Mouse (Mus musculus) thymus, postnatal 4 days (tissue): ENCODE measurements at regions not wholly inside any gene's neighbourhood (a gene's known extent, or its start where the extent isn't known, plus 50 kb on each side); places are given as distances from the start of the nearest gene placed in this dataset.

Source experiments
- DNase-seq: peaks from one replicate; pipeline ENCODE4 v3.0.0; 2021

DNA sequence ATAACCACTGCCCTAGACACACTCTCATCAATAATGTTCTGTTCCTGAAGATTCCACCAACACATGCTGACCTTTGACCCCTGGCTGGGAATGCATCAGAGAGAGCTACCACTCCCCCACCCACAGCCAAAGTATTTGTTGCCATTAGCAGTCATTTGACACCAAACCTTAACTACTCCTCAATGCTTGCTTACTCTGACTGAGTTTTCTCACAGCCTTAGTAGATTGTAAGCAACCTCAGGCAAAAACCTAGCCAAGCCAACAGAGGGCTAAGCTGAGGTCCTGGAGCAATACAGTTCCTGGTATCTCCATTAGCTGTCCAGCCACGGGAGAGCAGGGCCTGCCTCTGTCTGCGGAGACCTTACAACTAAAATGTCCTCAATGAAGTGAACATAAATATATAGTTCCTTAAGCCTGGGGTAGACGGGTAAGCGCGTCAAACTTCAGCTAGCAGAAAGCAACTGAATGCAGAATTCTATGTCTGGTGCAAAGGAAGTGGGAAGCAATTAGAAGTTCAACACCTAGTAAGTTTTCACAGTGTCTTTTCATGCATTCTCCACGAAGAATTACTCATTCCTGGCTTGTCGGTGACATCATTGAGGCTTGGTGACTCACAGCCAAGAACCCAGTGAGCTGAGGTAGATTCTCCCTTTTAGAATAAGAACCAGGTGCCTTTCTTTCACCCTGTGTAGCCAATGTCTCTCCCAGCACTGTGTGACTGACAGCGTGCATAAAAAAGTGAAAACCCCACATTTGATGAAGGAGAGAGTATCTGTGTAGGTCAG lies 113.6 kb upstream of the Nebl start:
- no peak for DNase-seq

DNA sequence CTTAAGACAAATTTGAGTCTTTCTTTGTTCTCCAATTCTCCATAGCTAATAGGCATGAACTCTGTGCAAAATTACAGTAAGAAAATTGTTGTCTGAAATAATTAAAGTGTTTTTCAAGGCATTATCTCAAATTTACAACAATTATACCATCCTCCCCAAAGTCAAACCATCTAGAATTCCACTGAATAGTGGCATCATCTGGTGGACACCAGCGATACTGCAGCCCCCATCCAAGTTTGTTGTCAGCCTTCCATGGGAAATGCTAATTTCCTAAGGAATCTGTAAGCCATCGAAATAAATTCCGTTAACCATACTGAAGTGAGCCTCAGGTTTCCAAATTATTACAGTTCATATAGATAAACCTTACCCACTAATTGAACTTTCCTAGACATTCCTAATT lies 110.7 kb upstream of the Nebl start:
- no peak for DNase-seq

- DNase-seq, result no peak
These were observed 110.3 kb upstream of the Nebl start for GRCm38 (mm10) chr2:17841546-17841945.

DNA sequence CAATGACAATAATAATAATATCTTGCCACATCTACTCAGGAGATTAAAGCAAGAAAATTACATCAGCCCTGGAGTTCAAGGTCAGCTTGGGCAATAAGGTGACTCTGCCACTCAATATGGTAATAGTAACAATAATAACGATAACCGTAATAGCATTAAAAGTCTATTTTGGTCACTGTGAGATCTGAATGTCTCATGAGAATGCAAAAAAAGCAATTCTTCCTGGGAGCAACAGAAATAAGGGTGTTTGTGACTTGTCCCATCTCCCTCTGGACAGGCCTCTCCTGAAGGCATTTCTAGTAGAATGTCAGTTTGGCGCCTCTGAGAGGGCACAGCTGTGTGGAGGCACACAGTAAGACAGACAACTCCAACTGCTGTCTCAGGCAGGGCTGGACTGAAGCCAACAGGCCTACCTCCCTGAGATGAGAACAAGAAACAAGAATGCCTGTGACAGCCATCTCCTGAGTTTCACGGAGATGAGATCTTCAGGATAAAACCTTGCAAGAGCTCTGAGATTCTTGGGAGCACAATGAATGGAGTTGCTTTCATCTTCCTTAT lies 109.8 kb upstream of the Nebl start:
- no peak for DNase-seq

DNA sequence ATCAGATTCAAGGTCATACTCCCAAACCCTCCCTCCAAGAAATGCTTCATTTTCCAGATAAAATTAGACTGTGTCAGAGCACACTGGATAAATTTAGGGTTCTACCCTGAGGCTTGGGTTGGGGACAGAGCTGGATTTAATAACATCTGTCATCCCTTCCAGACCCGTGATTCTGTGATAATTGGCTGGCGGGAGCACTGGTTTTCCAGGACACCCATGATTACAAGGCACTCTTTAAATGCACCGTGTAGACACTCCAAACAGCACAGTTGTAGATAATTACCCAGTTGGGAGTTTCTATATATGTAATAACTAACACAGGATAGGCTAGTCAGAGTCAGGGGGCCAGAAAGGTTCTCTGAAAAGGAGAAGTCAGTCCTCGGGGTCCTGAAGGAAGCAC lies 108.4 kb upstream of the Nebl start:
- DNase-seq, result no peak

DNA sequence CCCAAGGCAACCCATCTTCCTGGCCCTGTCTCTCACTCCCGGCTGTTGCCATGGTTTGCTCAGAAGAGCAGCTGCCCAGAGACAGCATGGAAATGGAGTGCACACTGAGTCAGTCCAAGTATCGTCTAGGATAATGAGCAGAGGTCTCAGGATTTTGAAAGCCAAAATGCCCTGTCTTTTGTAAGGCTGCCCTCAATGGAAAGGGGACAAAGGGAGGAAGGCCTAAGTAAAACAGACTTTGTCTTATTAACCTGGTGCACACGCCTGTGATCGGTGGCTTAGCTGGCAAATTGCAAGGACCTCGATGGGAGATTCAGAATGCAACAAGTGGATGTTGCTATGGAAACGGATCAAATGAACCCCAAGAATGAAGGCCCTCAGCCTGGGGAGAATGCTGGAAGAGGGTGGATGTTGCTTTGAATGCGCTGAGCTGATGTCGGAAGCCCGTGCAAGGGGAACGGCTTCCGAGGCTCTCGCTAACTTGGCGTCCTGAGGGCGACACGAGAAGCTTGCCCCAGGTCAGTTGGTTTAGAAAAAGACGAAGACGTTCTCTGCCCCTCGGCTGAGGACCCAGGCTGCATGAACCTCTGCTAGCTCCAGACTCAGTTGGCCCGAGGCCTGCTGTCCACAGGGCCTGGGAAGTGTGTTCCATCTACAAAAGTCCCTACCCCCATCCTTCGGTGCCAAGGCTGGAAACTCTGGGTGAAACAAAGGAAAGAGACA lies 107.8 kb upstream of the Nebl start:
- DNase-seq, result no peak

- no peak for DNase-seq
These were observed 107.1 kb upstream of the Nebl start for GRCm38 (mm10) chr2:17838381-17838680.

GRCm38 (mm10) chr2:17837541-17838380 lies 106.5 kb upstream of the Nebl start:
- DNase-seq, result no peak

- peak; percentile 39 for DNase-seq
These were observed 101.5 kb upstream of the Nebl start for GRCm38 (mm10) chr2:17832726-17833125.

DNA sequence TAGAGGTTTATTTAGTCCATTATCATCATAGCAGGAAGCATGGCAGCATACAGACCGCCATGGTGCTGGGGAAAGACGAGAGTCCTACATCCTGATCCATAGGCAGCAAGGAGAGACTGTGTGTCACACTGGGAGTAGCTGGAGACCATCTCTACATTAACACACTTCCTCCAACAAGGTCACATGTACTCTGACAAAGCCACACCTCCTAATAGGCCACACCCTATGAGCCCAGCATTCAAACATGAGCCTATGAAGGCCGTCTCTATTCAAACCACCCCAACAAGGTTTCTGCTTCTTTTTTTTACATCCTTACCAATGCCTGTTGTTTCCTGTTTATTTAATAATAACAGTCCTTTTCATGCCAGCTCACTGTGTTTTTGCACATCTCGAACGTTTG lies 99.0 kb upstream of the Nebl start:
- DNase-seq, result no peak

DNA sequence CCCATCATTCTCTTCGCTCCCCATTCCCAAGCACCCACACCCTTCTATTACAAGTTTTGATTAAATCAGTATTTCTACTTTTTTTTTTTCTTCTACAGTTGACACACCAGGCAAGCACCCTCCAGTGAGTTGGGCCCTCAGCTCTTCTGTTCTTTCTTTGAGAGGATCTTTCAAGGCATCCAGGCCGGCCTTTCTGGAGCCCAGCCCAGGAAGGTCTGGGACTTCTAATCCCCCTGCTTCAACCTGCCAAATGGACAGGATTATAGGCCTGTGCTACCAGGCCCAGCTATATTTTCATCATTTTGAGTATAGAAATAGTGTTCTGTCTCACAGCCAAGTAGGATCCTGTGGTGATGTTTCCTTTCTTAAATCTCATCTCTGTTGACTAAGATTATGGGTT lies 94.0 kb upstream of the Nebl start:
- no peak for DNase-seq

DNA sequence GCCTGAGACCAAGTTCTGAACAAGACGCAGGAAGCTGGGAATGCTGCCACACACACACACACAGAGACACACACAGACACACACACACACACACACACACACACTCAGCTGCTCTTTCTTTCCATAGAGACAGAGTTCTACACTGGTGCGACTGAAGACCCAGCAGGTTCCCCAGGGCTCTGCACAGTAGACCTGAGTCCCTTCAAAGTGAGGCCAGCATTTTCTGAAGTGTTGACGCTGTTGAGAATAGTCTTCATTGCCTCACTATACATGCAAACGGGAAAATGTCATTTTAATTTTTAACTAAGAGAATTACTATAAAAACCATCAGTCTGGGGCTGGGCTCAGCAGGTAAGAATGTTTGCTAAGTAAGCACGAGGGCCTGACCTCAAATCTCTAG lies 92.9 kb upstream of the Nebl start:
- DNase-seq, result no peak

DNA sequence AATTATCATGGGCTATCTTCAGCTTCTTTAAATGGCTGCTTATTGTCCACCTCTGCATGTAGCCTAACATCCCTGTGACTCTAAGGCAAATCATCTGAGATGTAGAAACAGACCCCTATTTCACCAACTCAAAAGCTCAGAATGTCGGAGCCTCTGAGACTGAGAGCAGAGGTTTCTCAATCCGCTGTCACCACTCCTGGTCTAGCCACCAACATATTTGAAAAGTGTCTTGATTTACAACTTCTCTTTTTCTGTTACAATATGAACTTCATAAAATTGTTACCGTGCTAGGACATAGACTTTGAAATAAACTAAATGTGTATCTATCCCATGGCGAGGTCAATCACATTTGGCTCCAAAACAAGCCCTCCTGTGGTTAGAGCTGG lies 91.3 kb upstream of the Nebl start:
- DNase-seq, result no peak

DNA sequence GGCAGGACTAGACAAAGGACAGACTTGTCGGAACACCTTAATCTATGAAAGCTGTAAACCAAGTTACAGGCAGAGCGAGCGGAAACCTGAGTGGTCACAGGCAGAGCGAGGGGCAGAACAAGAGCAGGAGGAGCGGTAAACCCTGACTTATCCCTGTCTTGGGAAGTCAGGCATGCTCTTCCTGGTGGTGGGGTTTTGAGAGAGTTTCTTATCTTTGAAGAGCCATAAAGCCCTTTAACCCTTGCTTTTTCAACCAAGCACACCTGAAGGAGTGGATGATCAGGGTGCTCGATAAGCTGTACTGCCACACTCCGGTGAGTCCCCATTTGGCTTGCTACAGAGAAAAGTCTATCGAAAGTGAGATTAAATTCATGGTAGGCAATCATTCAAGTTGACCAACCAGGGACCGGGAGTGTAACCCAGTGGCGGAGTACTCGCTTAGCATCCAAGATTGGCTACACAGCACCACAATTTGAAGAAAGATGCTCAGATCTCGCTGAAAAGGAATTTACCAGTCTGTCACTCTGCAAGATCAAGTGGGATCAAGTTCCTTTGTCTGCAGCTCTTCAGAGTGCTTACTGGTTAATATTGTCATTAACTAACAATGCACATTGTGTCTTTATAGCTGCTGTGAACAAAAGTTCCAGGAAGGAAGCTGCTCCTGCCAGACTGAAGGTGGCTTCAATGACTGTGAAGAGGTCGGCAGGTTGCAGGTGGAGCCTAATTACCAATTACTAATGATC lies 90.8 kb upstream of the Nebl start:
- no peak for DNase-seq

GRCm38 (mm10) chr2:17811943-17812670 lies 80.8 kb upstream of the Nebl start:
- no peak for DNase-seq
